Mouse (Mus musculus) frontal cortex, postnatal 36 days (tissue): ENCODE measurements around the gene Herc4.

Experiments
- DNase-seq, 2 experiments: peaks; one replicate each; pipeline ENCODE4 v3.0.0; 2022; ENCODE audit warnings: low spot score in 2 of 2

The Herc4 gene

GRCm38 (mm10) chr10:63248421-63248820, 4.8 kb downstream of the Herc4 start:
- DNase-seq: no peak

GRCm38 (mm10) chr10:63258696-63259095, 15.1 kb downstream of the Herc4 start:
- no peak for DNase-seq

DNA sequence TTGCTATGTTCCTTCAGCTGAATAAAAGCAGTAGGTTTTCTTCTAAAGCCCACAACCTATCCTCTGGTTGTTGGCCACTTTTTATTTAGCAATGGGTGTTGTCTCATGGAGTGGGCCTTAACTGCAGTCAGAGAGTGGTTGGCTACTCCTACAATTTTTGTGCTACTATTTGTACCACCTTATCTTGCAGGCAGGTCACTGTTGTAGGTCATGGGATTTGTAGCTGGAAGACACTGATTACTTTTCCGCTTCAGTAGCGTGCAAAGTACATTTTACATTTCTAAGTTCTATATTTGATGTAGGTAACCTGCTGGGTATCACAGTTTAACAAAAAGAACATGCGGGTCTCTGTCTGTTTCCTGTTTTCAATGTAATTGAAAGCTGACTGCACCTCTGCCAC, 15.7 kb downstream of the Herc4 start:
- DNase-seq: no peak

DNA sequence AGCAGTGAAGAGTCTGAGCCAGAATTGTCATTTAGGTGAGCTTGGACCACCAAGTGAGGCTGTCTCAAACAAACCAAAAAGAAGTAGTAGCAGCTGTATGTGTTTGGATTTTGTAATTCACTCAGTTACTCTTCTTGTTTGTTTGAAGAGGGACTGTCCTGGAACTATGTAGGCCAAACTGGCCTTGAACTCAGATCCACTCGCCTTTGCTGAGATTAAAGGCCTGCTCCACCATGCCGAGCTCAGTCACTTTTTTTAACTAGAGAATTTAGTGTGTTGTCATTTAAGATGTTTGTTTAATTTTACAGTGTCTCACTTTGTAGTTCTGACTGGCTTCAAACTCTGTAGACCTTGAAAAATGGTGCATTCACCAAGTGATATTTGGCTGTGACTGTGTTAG, 24.3 kb downstream of the Herc4 start:
- DNase-seq: no peak

GRCm38 (mm10) chr10:63272401-63272800, 28.8 kb downstream of the Herc4 start:
- no peak for DNase-seq

DNA sequence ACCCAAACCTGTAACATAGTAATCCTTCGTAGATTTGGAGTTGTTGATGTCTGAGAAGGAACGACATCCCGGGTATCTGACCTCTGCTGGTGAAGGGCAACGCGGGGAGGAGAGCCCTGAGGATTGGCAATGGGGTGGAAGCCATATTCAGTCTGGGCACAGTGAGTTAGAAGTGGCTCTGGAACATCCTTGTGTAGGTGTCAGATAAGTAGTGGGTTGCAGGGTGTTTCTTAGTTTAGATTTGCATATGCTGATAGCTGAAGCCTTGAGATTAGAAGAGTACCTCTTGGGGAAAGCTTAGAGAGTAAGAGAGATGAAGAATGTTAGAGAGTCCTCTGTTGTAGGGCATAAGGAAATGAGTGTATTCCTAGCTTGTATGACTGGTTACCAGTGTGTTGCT, 29.3 kb downstream of the Herc4 start:
- no peak for DNase-seq

DNA sequence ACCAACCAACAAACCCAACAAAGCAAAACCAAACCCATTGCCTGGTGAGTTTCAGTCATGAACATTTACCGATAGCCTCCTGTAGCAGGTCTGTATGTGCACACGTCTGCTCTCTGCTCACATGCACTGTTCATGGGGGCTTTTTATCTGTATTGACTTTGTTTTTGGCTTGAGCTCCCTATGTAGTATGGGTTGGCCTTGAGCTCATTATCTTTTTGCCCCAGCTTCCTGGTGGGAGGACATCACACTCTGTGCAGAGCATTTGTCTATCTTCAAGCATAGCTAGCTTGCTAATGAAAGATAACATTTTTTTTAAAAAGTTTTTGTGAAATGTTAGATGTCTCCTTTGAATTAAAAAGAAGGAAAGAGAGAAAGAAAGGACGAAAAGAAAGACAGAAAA, 33.4 kb downstream of the Herc4 start:
- DNase-seq: no peak

- no peak for DNase-seq
Observed at GRCm38 (mm10) chr10:63279851-63280250, 36.2 kb downstream of the Herc4 start.

GRCm38 (mm10) chr10:63282417-63282816, 38.8 kb downstream of the Herc4 start:
- no peak for DNase-seq

DNA sequence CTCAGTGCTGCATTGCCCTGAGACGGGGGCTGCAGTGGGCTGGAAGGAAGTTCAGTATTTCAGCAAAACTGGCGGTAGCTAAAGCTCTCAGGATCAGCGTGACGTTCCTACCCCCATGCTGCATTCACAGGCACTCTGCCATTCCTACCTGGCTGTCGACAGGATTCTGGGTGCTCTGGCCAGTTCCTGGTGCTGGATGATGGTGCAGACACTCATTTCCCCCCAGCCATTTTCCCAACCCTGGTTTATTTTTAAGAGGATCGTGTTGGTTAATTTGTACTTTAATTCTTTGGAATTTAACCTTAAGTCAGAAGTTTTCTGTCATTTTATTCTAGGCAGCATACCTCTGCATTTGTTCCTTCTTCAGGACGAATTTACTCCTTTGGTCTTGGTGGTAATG, 39.2 kb downstream of the Herc4 start:
- no peak for DNase-seq

- no peak for DNase-seq
Observed at GRCm38 (mm10) chr10:63302356-63302755, 58.7 kb downstream of the Herc4 start.

- DNase-seq: peak; percentile 76 to 90
Observed at GRCm38 (mm10) chr10:63308582-63309366, 65.2 kb downstream of the Herc4 start.

DNA sequence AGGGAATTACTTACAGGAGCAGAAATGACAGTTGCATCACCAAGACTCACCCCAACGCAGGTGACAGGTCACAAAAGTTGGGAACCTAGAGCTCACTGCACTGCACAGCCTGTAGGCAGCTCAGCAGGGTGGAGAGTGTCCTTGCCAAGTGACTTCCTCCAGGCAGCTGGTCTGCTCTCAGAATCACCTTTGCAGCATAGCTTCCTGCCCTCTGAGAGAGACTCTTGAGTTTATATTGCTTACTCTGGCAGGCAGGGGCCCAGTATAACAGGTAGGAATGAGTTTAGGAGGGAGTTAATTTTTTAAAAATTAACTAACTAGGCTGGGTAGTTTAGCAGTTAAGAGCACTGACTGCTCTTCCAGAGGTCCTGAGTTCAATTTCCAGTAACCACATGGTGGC, 70.1 kb downstream of the Herc4 start:
- DNase-seq: no peak

DNA sequence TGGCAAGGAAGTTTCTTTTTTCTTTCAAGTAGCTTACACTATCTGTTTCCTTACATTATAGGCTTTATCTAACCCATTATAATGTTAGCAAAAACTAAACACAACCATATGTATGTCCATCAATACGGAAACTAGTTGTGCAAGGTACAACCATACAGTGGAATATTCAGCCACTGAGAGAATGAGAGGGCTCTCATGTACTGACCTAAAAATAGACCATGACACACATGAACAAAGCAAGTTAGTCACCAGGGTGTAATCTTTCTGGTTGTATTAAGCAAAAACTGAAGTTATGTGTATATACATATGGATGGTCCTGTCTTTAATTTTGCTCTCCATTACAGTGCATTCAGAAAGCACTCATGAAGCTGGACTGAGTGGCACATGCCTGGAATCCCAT, 83.5 kb downstream of the Herc4 start:
- DNase-seq: no peak

DNA sequence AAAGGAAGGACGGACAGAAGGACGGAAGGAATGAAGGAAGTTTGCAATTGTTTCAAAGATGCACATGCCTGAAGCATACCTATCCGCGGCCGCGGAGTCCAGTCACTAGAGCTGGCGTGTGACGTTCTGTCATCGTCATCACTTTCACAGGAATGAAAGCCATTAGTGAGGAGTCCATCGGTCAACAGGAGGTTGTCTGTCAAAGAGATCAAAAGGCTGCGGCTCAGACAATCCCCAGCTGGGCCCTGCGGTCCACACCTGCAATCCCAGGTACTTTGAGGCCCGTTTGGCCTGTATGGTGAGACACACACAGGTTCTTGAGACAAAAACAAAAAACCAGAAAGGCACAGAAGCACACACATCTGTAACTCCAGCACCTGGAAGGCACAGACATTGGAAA, 93.3 kb downstream of the Herc4 start:
- no peak for DNase-seq

- no peak for DNase-seq
Observed at GRCm38 (mm10) chr10:63337326-63337725, 93.7 kb downstream of the Herc4 start.

DNA sequence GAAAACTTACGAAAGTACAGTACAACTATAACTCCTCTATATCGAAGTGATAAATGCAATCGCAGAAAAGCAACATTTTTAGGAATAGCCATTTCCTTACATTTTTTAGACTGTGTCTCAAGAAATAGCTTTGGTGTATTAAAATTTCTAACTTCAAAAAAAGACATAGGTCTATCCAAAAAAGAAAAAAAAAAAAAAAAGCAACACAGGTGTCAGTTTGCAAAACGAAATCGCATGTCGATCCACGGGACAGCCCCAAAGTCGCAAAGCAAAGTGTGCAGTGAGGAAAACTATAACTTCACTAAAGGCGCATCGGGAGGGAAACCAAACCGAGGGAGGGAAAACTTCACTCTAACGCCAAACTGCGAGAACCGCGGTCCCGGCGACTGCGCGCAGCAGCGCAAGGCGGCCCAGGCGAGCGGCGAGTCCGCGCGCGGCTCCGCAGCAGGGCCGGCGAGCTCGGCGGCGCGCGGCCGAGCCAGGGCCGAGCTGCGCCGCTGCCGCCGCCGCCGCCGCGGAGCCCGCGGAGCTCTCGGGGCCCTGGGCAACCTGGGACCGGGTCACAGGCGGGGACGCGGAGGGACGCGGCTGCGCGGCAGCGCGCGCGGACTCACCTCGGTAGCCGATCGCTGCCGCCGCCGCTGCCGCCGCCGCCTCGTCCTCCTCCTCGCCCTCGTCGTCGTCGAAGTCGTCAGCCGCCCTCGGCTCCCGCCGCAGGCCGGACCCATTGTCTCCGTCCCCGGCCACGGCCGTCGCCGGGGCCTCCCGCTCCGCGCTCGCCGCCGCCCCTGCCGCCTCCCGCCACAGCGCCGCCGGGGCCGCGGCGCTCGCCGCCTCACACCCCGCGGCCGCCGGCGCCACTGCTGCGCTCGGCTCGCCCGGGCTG, 94.6 kb downstream of the Herc4 start:
- peak; percentile 49 to 52 for DNase-seq

GRCm38 (mm10) chr10:63338914-63339643, 95.5 kb downstream of the Herc4 start:
- DNase-seq: peak; percentile 71 to 78

DNA sequence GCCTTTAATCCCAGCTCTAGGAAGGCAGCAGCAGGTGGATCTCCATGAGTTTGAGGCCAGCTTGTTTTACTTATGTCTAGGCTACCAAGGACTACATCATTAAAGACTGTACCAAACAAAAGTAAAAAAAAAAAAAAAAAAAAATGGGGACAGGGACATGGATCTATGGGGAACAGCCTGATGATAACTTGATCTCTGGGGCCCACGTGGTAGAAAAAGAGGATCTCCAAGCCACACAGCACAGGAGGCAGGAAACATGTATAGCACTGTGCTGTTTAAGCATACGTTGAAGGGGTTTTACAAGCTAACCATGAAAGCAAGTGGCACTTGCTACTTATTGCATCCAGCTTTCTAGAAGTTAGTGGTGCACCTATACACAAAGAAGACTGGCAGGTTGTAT, 97.7 kb downstream of the Herc4 start:
- DNase-seq: no peak

GRCm38 (mm10) chr10:63344751-63345150, 101.1 kb downstream of the Herc4 start:
- DNase-seq: no peak

DNA sequence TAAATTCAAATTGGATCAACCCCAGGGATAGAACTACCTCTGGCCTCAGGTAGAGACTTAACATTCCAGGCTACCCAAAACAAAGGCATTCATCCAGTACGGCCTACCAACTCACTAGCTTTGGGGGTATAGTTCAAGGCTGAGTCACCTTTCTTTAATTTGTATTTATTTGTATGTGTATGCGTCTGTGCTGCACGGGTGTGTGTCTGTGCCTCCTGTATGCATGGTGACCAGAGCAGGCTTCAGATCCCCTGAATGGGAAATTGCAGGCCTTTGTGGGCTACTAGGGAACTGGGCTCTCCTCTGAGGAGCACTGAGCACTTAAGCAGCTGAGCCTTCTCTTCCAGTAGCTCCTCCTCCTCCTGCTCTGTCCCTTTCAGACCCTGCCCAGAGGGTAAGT, 104.7 kb downstream of the Herc4 start:
- DNase-seq: no peak

DNA sequence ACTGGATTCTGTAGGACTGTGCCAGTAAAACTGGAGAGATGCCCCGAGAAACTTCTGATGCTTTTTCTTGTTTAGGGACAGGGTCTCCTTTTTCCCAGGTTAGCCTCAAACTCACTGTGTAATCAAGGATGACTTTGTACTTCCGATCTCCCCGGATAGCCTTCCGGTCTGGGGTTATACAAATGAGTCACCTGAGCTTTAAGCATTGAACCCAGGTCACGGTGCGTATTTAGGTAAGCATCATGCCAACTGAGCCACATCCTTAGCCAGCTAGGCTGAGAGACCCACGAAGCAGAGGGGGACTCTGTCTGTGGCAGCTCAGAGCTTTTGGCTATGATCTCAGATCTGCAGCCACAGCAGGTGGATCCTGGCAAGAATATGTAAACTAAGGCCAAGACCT, 107.1 kb downstream of the Herc4 start:
- no peak for DNase-seq
